Mouse (Mus musculus) myocyte (in vitro differentiated cells): ENCODE results near the gene Rnaseh2a. TPM values are rescaled to one million over a fixed set of nuclear protein-coding genes. Genes with fewer than 3 reads are reported as not detected.

ENCODE experiments used
- H3K27me3 ChIP-seq: one replicate; pipeline ENCODE4 v1.6.1; 2011; ENCODE audit not compliant: control insufficient read depth, insufficient read depth, insufficient read length
- H3K36me3 ChIP-seq: one replicate; pipeline ENCODE4 v1.6.1; 2011; ENCODE audit not compliant: control insufficient read depth, insufficient read depth
- H3K4me2 ChIP-seq: one replicate; pipeline ENCODE4 v1.6.1; 2011; ENCODE audit warnings: low read depth, control low read depth
- H3K4me3 ChIP-seq: one replicate; pipeline ENCODE4 v1.5.1; 2011; ENCODE audit warnings: mild to moderate bottlenecking, control low read depth, moderate library complexity
- H3K79me2 ChIP-seq: one replicate; pipeline ENCODE4 v1.6.1; 2011; ENCODE audit not compliant: control insufficient read depth, insufficient read depth
- H3ac ChIP-seq: one replicate; pipeline ENCODE4 v1.6.1; 2011; ENCODE audit not compliant: control insufficient read depth, insufficient read length
- CEBPB ChIP-seq: IDR thresholded peaks from 2 replicates; pipeline ENCODE4 v1.6.1; 2011; ENCODE audit warnings: mild to moderate bottlenecking, moderate library complexity; ENCODE audit not compliant: poor library complexity, insufficient read depth, severe bottlenecking
- E2F4 ChIP-seq: IDR thresholded peaks from one replicate; pipeline ENCODE4 v1.6.1; 2011; ENCODE audit warnings: mild to moderate bottlenecking, control low read depth, moderate library complexity; ENCODE audit not compliant: insufficient read depth
- MAX ChIP-seq: IDR thresholded peaks from one replicate; pipeline ENCODE4 v1.6.1; 2011; ENCODE audit warnings: low read depth, mild to moderate bottlenecking, control low read depth
- MYOD1 ChIP-seq, 3 experiments: IDR thresholded peaks; one replicate each; pipeline ENCODE4 v1.6.1; 2011; ENCODE audit warnings: control low read depth in 2 of 3, low read depth in 2 of 3, mild to moderate bottlenecking in 2 of 3, moderate library complexity in 1 of 3; ENCODE audit not compliant: insufficient read length in 2 of 3, control insufficient read depth in 1 of 3
- MYOG ChIP-seq, 3 experiments: IDR thresholded peaks; one replicate each; pipeline ENCODE4 v1.6.1; 2011; ENCODE audit warnings: control low read depth in 2 of 3, low read depth in 2 of 3, mild to moderate bottlenecking in 2 of 3; ENCODE audit not compliant: insufficient read length in 2 of 3, control insufficient read depth in 1 of 3, insufficient read depth in 1 of 3
- POLR2A ChIP-seq: IDR thresholded peaks from one replicate; pipeline ENCODE4 v1.6.1; 2011; ENCODE audit warnings: low read depth, mild to moderate bottlenecking, control low read depth, moderate library complexity; ENCODE audit not compliant: insufficient read length
- POLR2AphosphoS2 ChIP-seq: IDR thresholded peaks from one replicate; pipeline ENCODE4 v1.6.1; 2011; ENCODE audit warnings: low read depth, control low read depth; ENCODE audit not compliant: insufficient read length
- REST ChIP-seq: IDR thresholded peaks from one replicate; pipeline ENCODE4 v1.6.1; 2011; ENCODE audit warnings: mild to moderate bottlenecking, control low read depth, moderate library complexity; ENCODE audit not compliant: insufficient read depth, insufficient read length
- SRF ChIP-seq: IDR thresholded peaks from one replicate; pipeline ENCODE4 v1.6.1; 2011; ENCODE audit warnings: low read depth; ENCODE audit not compliant: control insufficient read depth, insufficient read length
- TCF12 ChIP-seq: IDR thresholded peaks from one replicate; pipeline ENCODE4 v1.6.1; 2011; ENCODE audit warnings: mild to moderate bottlenecking, control low read depth; ENCODE audit not compliant: poor library complexity, insufficient read depth, severe bottlenecking
- TCF3 ChIP-seq: IDR thresholded peaks from one replicate; pipeline ENCODE4 v1.6.1; 2011; ENCODE audit warnings: low read depth, control low read depth; ENCODE audit not compliant: insufficient read length
- USF1 ChIP-seq: IDR thresholded peaks from one replicate; pipeline ENCODE4 v1.6.1; 2011; ENCODE audit warnings: low read depth, mild to moderate bottlenecking, control low read depth, moderate library complexity
- polyA plus RNA-seq: library from polyadenylated mRNA; unstranded; fragments of >200 nt; fragmentation: generic; extraction: Trizol; gene quantifications from one replicate; pipeline ENCODE4 v1.2.1, GENCODE M21; 2012; ENCODE audit warnings: missing spikeins

Gene Rnaseh2a
- polyA plus RNA-seq, 1 experiment: 74.1 TPM

- H3K27me3 ChIP-seq: no peaks in the 10 kb centered on the region
Measured at GRCm38 (mm10) chr8:84967532-84968304, 1.8 kb downstream of the Rnaseh2a start.

GRCm38 (mm10) chr8:84966603-84967002 lies 3.0 kb downstream of the Rnaseh2a start:
- no peak overlapping the region for H3ac ChIP-seq
- no peaks in the 10 kb centered on the region for H3K27me3 ChIP-seq
- no peak for TF ChIP-seq MAX
- no peak for TF ChIP-seq POLR2AphosphoS2
- TF ChIP-seq TCF12: no peak
- TF ChIP-seq MYOD1 (IDR thresholded peaks at IDR 0.05; ENCODE audit: control insufficient read depth in 1 of 3, insufficient read length in 2 of 3, low read depth in 2 of 3): no peak
- TF ChIP-seq CEBPB: no peak
- TF ChIP-seq TCF3: no peak
- TF ChIP-seq SRF: no peak
- no peak for TF ChIP-seq REST
- no peak for TF ChIP-seq USF1
- no peak for TF ChIP-seq E2F4
- TF ChIP-seq POLR2A: no peak
- no peak for TF ChIP-seq MYOG (IDR thresholded peaks at IDR 0.05; ENCODE audit: control insufficient read depth in 1 of 3, insufficient read depth in 1 of 3, insufficient read length in 2 of 3, low read depth in 2 of 3)
- peak overlapping the region; percentile 68 for H3K4me2 ChIP-seq
- peaks cover 14% of the 10 kb centered on the region for H3K79me2 ChIP-seq
- H3K4me3 ChIP-seq: no peak overlapping the region
- no peaks in the 10 kb centered on the region for H3K36me3 ChIP-seq

More at GRCm38 (mm10) chr8:84967532-84968304, 1.8 kb downstream of the Rnaseh2a start:
- Histone ChIP-seq H3K36me3 (peaks cover 3% of the 10 kb centered on the region), H3ac (no peak overlapping the region), H3K79me2 (peaks cover 14% of the 10 kb centered on the region), H3K4me2 (peak overlapping the region; percentile 71), H3K4me3 (peak overlapping the region; percentile 99)
- TF ChIP-seq SRF (no peak), POLR2A (no peak), TCF12 (no peak), POLR2AphosphoS2 (no peak)

- H3K79me2 ChIP-seq: peaks cover 13% of the 10 kb centered on the region
- H3ac ChIP-seq: peak overlapping the region; percentile 7
- peak; percentile 86 for TF ChIP-seq POLR2AphosphoS2
- TF ChIP-seq SRF: peak; percentile 20
- no peak for TF ChIP-seq REST
- no peak for TF ChIP-seq TCF12
- peak; percentile 69 for TF ChIP-seq E2F4
- TF ChIP-seq POLR2A: peak; percentile 49
- H3K4me2 ChIP-seq: peak overlapping the region; percentile 78
- no peaks in the 10 kb centered on the region for H3K27me3 ChIP-seq
- peak overlapping the region; percentile 37 for H3K4me3 ChIP-seq
- no peaks in the 10 kb centered on the region for H3K36me3 ChIP-seq
Measured at GRCm38 (mm10) chr8:84965731-84966291, 3.8 kb downstream of the Rnaseh2a start.

GRCm38 (mm10) chr8:84963952-84964351 lies 5.6 kb downstream of the Rnaseh2a start:
- no peak overlapping the region for H3K4me2 ChIP-seq
- no peak overlapping the region for H3K4me3 ChIP-seq
- H3K79me2 ChIP-seq: no peaks in the 10 kb centered on the region
- no peaks in the 10 kb centered on the region for H3K36me3 ChIP-seq
- TF ChIP-seq MYOD1 (IDR thresholded peaks at IDR 0.05; ENCODE audit: control insufficient read depth in 1 of 3, insufficient read length in 2 of 3, low read depth in 2 of 3) (no peak), POLR2AphosphoS2 (no peak), CEBPB (no peak), MAX (no peak), REST (no peak), USF1 (no peak), MYOG (IDR thresholded peaks at IDR 0.05; ENCODE audit: control insufficient read depth in 1 of 3, insufficient read depth in 1 of 3, insufficient read length in 2 of 3, low read depth in 2 of 3) (no peak), TCF3 (no peak)
- no peak overlapping the region for H3ac ChIP-seq
- no peaks in the 10 kb centered on the region for H3K27me3 ChIP-seq

DNA sequence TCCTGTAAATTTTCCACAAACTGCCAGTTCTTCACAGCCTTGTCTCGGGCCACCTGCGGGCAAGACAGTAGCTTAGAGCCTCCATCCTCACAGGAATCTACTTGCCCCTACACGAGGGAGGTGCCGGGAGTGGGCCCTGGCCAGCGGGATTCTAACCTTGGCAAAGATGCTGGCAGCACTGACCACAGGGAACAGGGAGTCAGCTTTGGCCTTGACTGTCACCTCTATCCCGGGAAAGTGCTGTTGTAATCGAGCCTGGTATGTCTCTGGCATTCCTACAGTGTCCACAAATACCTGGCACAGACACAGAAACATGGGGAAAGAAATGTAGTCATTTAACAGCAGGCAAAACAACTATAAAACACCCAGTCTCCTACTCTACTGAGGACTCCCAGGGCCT lies 9.8 kb downstream of the Rnaseh2a start:
- no peak overlapping the region for H3ac ChIP-seq
- no peaks in the 10 kb centered on the region for H3K36me3 ChIP-seq

More for the DNA sequence above, 9.8 kb downstream of the Rnaseh2a start:
- Histone ChIP-seq H3K4me3 (no peak overlapping the region), H3K4me2 (no peak overlapping the region), H3K27me3 (no peaks in the 10 kb centered on the region), H3K79me2 (no peaks in the 10 kb centered on the region)
- TF ChIP-seq CEBPB (no peak), SRF (no peak), E2F4 (no peak), POLR2A (no peak), USF1 (no peak), MAX (no peak), TCF12 (no peak)
